Mouse (Mus musculus) megakaryocyte-erythroid progenitor cell, adult 5-6 weeks (primary cell): ENCODE results near the gene Tcaim. TPM values are rescaled to one million over a fixed set of nuclear protein-coding genes. Genes with fewer than 3 reads are reported as not detected.
"Not testable (repeated sequence)": the region's sequence is repeated elsewhere in the genome, so short reads cannot be mapped to it uniquely, and the experiment has no call there.

ENCODE experiments used
- ATAC-seq: replicated peaks from 2 replicates; pipeline ENCODE4 v1.8.0; 2016; ENCODE audit warnings: mild to moderate bottlenecking, inconsistent platforms; ENCODE audit not compliant: severe bottlenecking, poor library complexity, low FRiP score, low TSS enrichment
- total RNA-seq, 2 experiments: library from RNA; stranded (forward) in 1 of 2; stranded (reverse) in 1 of 2; fragments of 200-1000, 215-1000 nt in 1 of 2; fragments of >200 nt in 1 of 2; fragmentation: Nextera tagmentation in 1 of 2; gene quantifications; 2 replicates each; pipeline ENCODE4 v1.2.3; 2014 to 2017

The Tcaim gene
- total RNA-seq, 2 experiments from 2014 or later, result 5.8 to 16.0 TPM

GRCm38 (mm10) chr9:122846156-122846555, 40.8 kb downstream of the Tcaim start:
- no peak for ATAC-seq

DNA sequence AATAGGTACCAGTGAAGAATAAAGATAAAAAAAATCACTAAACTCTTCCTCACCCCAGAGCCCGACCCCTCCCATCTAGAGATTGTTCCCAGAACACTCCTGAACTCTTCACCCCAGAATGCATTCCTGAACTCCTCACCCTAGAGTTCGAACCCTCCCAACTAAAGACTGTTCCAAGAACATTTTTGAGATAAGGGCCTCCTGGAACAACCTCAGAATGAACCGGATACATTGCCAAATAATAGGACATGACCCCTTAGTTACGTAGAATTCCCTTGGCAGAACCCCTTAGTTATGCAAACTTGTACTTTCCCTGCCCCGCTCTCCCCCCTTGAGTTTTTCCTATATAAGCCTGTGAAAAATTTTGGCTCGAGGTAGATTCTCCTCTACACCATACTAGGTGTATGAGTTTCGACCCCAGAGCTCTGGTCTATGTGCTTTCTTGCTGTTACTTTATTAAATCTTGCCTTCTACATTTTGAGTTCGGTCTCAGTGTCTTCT, 42.5 kb downstream of the Tcaim start:
- not testable (repeated sequence) for ATAC-seq

GRCm38 (mm10) chr9:122854526-122854925, 49.2 kb downstream of the Tcaim start:
- ATAC-seq, result no peak

DNA sequence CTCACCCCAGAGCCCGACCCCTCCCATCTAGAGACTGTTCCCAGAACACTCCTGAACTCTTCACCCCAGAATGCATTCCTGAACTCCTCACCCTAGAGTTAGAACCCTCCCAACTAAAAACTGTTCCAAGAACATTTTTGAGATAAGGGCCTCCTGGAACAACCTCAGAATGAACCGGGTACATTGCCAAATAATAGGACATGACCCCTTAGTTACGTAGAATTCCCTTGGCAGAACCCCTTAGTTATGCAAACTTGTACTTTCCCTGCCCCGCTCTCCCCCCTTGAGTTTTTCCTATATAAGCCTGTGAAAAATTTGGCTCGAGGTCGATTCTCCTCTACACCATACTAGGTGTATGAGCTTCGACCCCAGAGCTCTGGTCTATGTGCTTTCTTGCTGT, 49.8 kb downstream of the Tcaim start:
- ATAC-seq, result not testable (repeated sequence)

DNA sequence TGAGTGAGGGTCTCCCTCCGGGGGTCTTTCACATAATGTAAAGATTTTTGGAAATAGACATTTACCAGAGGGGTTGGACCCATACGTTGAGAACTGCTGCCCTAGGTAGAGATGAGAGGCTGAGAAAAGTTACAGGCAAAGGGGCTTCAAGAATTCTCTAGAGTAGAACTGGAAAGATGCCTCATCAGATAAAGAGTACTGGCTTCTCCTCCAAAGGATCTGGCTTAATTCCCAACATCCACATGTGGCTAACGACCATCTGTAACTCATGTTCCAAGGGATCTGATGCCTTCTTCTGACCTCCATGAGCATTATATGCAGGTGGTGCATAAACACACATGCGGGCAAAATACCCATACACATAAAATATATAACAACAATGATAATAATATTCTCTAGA, 50.3 kb downstream of the Tcaim start:
- no peak for ATAC-seq

DNA sequence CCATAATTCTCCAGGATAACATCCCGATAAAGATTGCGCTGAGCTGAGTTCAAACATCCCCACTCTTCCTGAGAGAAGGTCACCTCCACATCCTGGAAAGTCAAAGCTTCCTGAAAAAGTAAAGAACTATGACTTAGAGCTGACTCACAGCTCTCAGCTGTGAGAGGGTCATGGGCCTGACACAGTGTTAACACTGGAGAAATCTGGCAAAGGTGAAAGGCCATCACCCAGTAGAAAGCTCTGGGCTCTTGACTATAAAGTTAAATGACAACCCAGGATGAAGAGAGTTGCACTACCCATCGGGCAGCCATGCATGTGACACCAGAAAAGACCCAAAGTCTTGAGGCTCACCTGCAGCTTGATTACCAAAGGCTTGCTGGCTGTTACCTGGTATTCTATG, 51.4 kb downstream of the Tcaim start:
- no peak for ATAC-seq

GRCm38 (mm10) chr9:122860752-122861151, 55.4 kb downstream of the Tcaim start:
- no peak for ATAC-seq

- ATAC-seq, result 0 out of 2 replicates have a peak, but pooled peaks have one; percentile 12
Observed at GRCm38 (mm10) chr9:122863731-122864130, 58.4 kb downstream of the Tcaim start.

DNA sequence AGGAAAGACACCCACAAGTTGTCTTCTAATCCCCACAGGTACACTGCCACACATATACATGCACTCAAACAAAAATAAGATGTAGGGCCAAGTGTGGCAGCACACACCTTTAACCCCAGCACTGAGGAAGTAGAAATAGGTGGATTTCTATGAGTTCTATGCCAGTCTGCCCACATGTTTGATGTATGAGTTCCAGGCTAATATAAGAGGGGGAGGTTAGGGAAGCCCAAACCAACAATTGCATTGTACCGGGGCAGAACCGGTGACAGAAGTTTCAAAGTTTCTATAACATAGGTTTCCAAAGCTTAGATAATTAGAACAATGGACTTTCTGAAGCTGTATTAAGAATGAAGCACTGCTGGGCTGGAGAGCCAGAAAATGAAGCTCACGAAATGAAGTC, 59.5 kb downstream of the Tcaim start:
- ATAC-seq, result no peak

- ATAC-seq, result peak; percentile 96
Observed at GRCm38 (mm10) chr9:122865697-122866166, 60.4 kb downstream of the Tcaim start, which contains the start of gene Zfp445. TSS of gene Zfp445 (minus strand) at chr9:122866006.

GRCm38 (mm10) chr9:122866192-122866591, 60.9 kb downstream of the Tcaim start:
- ATAC-seq, result peak; percentile 21

DNA sequence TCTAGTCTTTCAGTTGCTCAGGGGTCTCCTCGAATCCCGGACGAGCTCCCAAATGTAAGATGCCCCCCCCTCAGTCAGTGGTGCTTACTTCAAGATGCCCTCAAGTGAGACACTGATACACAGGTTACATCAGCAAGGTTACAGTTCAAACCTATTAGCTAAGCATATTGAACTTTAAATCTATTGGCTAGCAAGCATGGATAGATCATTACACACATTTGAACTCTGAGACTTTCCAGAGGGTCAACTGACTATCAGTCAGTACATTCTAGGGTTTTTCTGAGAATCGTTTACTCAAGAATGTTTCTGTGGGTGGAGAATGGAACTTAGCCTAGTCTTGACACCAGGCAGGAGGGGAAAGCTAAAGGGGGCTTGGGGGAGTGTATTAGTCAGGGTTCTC, 67.3 kb downstream of the Tcaim start:
- ATAC-seq, result no peak

DNA sequence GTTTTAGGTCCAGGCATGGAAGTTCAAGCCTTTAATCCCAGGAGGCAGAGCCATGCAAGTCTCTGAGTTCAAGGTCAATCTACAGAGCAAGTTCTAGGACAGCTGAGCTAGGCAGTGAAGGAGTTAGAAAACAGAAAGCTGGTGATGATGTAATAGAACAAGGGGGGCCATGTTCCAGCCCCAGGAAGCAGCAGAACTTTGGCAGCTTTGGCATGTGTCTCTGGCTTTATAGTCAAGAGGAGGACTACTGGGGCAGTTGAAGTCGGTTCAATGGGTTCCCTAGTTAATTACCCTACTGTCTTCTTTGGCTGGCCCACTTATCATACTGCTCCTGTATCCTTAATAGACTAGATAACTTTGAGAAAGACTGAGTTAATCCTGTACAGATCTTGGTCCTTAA, 69.3 kb downstream of the Tcaim start:
- ATAC-seq, result no peak

DNA sequence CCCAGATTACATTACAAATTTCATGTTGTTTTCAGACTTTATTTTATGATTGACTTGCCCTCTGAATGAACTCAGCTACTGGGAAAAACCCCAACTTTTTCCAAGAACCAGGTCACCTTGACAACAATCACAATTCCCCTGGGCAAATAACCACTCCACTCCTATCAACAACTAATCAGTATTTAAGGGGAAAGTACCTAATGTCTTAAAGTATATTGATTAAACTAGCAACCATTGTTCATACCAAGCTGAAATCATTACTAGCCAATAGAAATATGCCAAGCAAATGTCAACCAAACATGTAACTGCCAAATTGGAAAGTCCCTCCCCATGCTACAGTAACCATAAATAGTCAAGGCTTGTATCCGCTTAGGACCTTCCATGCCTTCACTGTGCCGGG, 69.8 kb downstream of the Tcaim start:
- ATAC-seq, result no peak

GRCm38 (mm10) chr9:122885385-122885784, 80.0 kb downstream of the Tcaim start, which contains the start of gene Zkscan7:
TSS of gene Zkscan7 (plus strand) at chr9:122885685.
- no peak for ATAC-seq

Other genes starting within 250 kb of the Tcaim start
- gene Topaz1, start 58.2 kb upstream of the Tcaim start, total RNA-seq (2014; fragmentation: Nextera tagmentation), result not detected in 2 replicates
- not detected in 2 replicates for gene Topaz1, start 58.2 kb upstream of the Tcaim start, total RNA-seq (2017)
- not detected in 2 replicates for gene Gm35549, start 38.5 kb downstream of the Tcaim start, total RNA-seq (2014; fragmentation: Nextera tagmentation)
- gene Gm35549, start 38.5 kb downstream of the Tcaim start, total RNA-seq (2017), result not detected in 2 replicates
- 54.2 and 64.7 TPM in 2 replicates for gene Zfp445, start 60.5 kb downstream of the Tcaim start, total RNA-seq (2014; fragmentation: Nextera tagmentation)
- 50.1 and 93.1 TPM in 2 replicates for gene Zfp445, start 60.5 kb downstream of the Tcaim start, total RNA-seq (2017)
- gene Zkscan7, start 80.1 kb downstream of the Tcaim start, total RNA-seq (2014; fragmentation: Nextera tagmentation), result 2.2 and 3.2 TPM in 2 replicates
- 3.2 and 3.8 TPM in 2 replicates for gene Zkscan7, start 80.1 kb downstream of the Tcaim start, total RNA-seq (2017)
- gene Zfp105, start 117.5 kb downstream of the Tcaim start, total RNA-seq (2014; fragmentation: Nextera tagmentation), result not detected in 2 replicates
- gene Zfp105, start 117.5 kb downstream of the Tcaim start, total RNA-seq (2017), result not detected in 2 replicates
- gene 1110059G10Rik, start 145.5 kb downstream of the Tcaim start, total RNA-seq (2014; fragmentation: Nextera tagmentation), result 35.0 and 37.7 TPM in 2 replicates
- 24.6 and 40.4 TPM in 2 replicates for gene 1110059G10Rik, start 145.5 kb downstream of the Tcaim start, total RNA-seq (2017)
- gene Kif15, start 145.5 kb downstream of the Tcaim start, total RNA-seq (2014; fragmentation: Nextera tagmentation), result 136 and 143 TPM in 2 replicates
- gene Kif15, start 145.5 kb downstream of the Tcaim start, total RNA-seq (2017), result 280 and 313 TPM in 2 replicates
- gene Tmem42, start 215.8 kb downstream of the Tcaim start, total RNA-seq (2014; fragmentation: Nextera tagmentation), result 4.0 and 16.1 TPM in 2 replicates
- 5.4 and 9.2 TPM in 2 replicates for gene Tmem42, start 215.8 kb downstream of the Tcaim start, total RNA-seq (2017)
- 0.62 TPM in 1 of 2 replicates, not detected in the other for gene Tgm4, start 229.2 kb downstream of the Tcaim start, total RNA-seq (2014; fragmentation: Nextera tagmentation)
- gene Tgm4, start 229.2 kb downstream of the Tcaim start, total RNA-seq (2017), result 0.42 and 1.4 TPM in 2 replicates